Mouse (Mus musculus): Measurements from ENCODE around the gene Hmgcr.
A peak's percentile ranks its signal among the peaks of the same experiment; 100 is the strongest.
"Not testable (repeated sequence)": the region's sequence is repeated elsewhere in the genome, so short reads cannot be mapped to it uniquely, and the experiment has no call there.

Hmgcr gene

GRCm38 (mm10) chr13:96671078-96671905, 556 bp upstream of the Hmgcr start:
- no peak for DNase-seq (ENCODE audit: low spot score in 2 of 2)

GRCm38 (mm10) chr13:96670019-96670405, 724 bp downstream of the Hmgcr start:
- no peak for DNase-seq (ENCODE audit: low spot score in 2 of 2)

GRCm38 (mm10) chr13:96664419-96664974, 6.2 kb downstream of the Hmgcr start:
- DNase-seq (ENCODE audit: low spot score in 2 of 2): no peak

GRCm38 (mm10) chr13:96663120-96663519, 7.6 kb downstream of the Hmgcr start:
- DNase-seq (ENCODE audit: low spot score in 2 of 2): not testable (repeated sequence)

GRCm38 (mm10) chr13:96660095-96660860, 10.5 kb downstream of the Hmgcr start:
- DNase-seq (ENCODE audit: low spot score in 2 of 2): no peak

GRCm38 (mm10) chr13:96658936-96659335, 11.8 kb downstream of the Hmgcr start:
- DNase-seq (ENCODE audit: low spot score in 2 of 2): no peak

GRCm38 (mm10) chr13:96656673-96657072, 14.1 kb downstream of the Hmgcr start:
- no peak for DNase-seq (ENCODE audit: low spot score in 2 of 2)

GRCm38 (mm10) chr13:96653041-96653440, 17.7 kb downstream of the Hmgcr start:
- peak in 1 of 2 experiments; percentile 42 for DNase-seq (ENCODE audit: low spot score in 2 of 2)

GRCm38 (mm10) chr13:96645822-96646221, 24.9 kb downstream of the Hmgcr start:
- no peak for DNase-seq (ENCODE audit: low spot score in 2 of 2)

GRCm38 (mm10) chr13:96644168-96644567, 26.6 kb downstream of the Hmgcr start:
- DNase-seq (ENCODE audit: low spot score in 2 of 2): no peak

GRCm38 (mm10) chr13:96630396-96630795, 40.3 kb downstream of the Hmgcr start:
- no peak for DNase-seq (ENCODE audit: low spot score in 2 of 2)

- DNase-seq (ENCODE audit: low spot score in 2 of 2): no peak
These were observed 49.8 kb downstream of the Hmgcr start for GRCm38 (mm10) chr13:96620891-96621290.

- no peak for DNase-seq (ENCODE audit: low spot score in 2 of 2)
These were observed 56.1 kb downstream of the Hmgcr start for GRCm38 (mm10) chr13:96614615-96615014.

GRCm38 (mm10) chr13:96604242-96604641, 66.5 kb downstream of the Hmgcr start:
- no peak for DNase-seq (ENCODE audit: low spot score in 2 of 2)

GRCm38 (mm10) chr13:96599182-96599581, 71.6 kb downstream of the Hmgcr start:
- DNase-seq (ENCODE audit: low spot score in 2 of 2): no peak
